Mouse (Mus musculus) lung, adult 18-20 months (tissue): ENCODE results near the gene Ing2.

Experiments
- DNase-seq, 2 experiments: peaks; one replicate each; pipeline ENCODE4 v3.0.0; 2022; ENCODE audit warnings: mixed read lengths in 2 of 2

The Ing2 gene

DNA sequence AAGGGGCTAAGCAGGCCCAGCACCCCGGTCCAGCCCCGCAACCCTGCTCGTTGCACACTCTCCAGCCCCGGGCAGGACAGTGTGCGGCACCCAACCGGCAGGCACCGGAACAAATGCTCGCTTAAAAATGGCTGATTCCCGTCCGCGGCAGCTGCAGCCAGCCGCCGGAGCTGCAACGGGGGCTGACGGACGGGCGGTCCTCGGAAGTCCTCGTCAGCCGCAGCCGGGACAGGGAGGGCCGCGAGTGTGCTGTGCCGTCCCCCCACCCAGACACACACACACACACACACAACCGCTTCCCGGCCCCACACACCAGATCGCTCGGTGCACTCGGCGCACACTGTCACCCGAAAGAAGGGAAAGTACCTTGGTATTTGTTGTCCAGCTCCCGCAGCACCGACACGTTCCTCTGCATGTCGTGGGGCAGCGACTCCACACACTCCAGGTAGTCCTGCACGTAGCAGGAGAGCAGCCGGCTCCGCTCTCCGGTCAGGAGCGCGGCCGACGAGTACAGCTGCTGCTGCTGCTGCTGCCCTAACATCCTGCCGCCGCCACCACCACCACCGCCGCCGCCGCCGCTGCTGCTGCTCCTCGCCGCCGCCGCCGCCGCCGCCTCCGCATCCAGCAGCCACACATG, 1.1 kb downstream of the Ing2 start:
- no peak for DNase-seq

DNA sequence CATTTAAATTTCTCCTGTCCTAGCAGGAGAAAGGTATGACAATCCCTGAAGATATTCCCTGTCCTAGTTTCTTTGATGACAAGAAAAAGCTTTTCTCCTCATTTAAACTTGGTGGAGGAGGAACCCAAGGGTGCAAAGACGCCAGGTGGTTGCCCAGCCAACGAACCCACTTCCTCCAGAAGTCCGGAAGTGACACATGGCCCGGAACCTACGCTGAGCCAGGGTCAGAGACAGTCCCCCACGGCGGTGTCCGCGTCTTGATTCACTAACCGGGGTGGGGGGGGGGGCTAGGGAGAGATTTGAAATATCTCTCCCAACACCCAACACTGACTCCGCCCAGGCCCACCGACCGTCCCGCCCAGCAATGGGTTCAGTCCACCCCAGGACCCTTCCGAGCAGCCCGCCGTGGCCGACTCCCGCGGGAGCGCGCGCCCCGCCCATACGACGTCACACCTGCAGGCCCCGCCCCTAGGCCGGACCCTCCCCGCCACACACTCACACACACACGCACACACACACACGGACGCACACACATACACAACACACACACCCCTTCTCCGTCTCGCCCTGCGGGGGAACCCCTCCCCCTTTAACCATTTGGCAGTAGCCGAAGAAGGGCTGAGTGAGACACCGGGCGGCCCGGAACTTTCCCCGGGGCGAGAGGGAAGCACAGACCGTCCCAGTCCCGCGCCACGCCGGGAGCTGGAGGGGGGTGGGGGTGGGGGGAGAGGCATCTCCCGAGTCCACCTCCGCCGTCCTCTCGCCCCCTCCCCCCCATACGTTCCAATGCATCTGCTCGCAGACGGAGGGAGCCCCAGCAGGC, 1.8 kb downstream of the Ing2 start:
- DNase-seq, result peak; percentile 87

- no peak for DNase-seq
Observed at GRCm38 (mm10) chr8:47664231-47664785, 11.0 kb downstream of the Ing2 start.

DNA sequence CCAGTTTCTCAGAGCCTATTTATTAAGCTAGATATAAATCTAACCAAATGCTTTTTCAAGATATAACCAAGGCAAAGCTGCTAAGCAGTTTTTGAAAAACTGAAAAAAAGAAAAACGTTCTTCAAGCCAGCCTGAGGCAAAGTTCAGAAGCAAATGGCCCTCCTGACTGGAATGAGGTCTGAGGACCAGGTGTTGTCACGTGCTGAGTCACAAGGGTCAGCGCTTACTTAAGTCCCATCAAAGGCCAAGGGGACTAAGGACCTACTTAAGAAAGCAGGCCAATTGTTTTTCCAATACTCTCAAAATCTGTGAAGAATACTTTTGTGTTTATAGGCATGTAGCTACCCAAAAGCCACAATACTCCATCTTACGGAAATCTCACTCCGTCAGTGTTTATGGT, 12.2 kb downstream of the Ing2 start:
- DNase-seq, result peak; percentile 46 to 55

DNA sequence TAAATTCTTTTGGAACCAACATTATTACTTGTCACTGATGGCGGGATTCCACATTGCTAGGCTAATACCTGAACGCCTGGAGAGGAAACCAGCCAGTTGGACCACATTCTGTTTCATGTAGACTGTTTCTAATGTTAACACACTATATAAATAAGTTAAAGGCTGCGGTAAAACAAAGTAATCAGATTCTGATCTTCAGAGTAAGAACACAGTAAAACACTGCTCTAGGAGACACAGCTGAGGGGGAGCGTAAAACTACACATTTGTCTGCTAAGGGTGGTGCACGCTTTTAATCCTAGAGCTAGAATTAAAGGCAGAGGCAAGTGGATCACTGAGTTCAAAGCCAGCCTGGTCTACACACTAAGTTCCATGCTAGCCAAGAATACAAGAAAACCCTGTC, 12.6 kb downstream of the Ing2 start:
- no peak for DNase-seq

- no peak for DNase-seq
Observed at GRCm38 (mm10) chr8:47660394-47660793, 15.0 kb downstream of the Ing2 start.

- DNase-seq, result no peak
Observed at GRCm38 (mm10) chr8:47659463-47659862, 15.9 kb downstream of the Ing2 start.

GRCm38 (mm10) chr8:47654406-47654805, 20.9 kb downstream of the Ing2 start:
- no peak for DNase-seq

GRCm38 (mm10) chr8:47652737-47653076, 22.6 kb downstream of the Ing2 start:
- no peak for DNase-seq

- DNase-seq, result peak in 1 of 2 experiments; percentile 14
Observed at GRCm38 (mm10) chr8:47651913-47652736, 23.2 kb downstream of the Ing2 start.

DNA sequence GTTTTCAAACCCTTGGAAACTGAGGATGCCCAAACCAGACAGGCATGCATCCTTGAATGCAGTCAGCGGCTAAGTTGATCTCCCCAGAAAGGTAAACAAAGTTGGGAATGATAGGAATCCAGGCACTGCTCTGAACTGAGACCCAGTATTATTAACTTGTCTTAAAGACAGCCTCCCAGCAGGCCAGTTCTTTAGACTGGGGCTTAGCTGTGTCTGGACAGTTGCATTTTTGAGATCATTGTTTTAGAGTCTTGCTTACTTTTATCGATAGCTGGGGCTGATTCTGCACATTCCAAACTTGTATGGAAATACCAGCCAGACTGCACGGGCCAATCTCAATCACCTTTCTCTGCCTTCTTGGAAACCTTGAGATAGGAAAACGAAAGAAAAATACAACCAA, 24.5 kb downstream of the Ing2 start:
- no peak for DNase-seq

GRCm38 (mm10) chr8:47649551-47649950, 25.8 kb downstream of the Ing2 start:
- no peak for DNase-seq

DNA sequence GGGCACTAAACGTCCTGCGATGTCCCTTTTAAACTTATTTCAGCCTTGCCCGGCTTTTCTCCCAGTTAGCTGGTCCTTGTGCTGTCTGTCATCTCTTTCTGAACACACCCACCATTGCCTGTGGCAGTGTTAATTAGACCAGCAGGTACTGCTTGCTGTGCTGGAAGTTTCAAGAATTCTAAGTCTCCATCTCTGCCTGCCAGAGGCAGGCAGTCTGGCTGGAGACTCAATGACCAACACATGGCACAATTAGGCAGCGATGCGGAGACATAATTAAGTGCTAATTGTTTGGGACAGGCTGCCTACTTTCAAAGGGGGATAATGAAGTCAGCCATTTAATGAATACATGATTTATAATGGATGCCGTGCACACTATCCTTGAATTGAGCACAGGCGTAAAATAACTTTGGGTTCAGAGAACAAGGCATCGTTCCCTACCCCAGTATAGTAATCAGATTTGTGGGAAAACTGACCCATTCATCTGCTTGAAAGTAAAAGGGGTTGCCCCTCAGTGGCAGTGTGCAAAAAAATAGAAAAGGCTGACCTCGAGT, 32.8 kb downstream of the Ing2 start:
- no peak for DNase-seq

DNA sequence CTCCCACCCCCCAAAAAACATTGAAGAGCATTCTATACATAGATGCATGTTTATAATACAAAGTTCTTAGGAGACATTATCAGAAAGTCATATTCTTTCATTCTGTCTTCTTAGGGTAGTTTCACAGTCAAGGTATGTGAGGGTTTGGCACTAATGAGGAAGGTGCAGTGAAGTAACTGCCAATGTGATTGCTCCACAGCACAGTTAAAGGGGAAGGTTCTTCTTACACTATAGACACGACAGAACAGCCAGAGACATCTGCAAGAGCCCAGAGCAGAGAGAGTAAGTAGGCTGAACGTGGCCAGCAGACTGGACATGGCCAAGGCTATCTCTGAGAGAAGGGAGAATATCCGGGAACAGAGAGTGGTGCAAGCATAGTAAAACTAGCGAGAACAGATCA, 38.2 kb downstream of the Ing2 start:
- no peak for DNase-seq

- no peak for DNase-seq
Observed at GRCm38 (mm10) chr8:47636032-47636431, 39.3 kb downstream of the Ing2 start.

DNA sequence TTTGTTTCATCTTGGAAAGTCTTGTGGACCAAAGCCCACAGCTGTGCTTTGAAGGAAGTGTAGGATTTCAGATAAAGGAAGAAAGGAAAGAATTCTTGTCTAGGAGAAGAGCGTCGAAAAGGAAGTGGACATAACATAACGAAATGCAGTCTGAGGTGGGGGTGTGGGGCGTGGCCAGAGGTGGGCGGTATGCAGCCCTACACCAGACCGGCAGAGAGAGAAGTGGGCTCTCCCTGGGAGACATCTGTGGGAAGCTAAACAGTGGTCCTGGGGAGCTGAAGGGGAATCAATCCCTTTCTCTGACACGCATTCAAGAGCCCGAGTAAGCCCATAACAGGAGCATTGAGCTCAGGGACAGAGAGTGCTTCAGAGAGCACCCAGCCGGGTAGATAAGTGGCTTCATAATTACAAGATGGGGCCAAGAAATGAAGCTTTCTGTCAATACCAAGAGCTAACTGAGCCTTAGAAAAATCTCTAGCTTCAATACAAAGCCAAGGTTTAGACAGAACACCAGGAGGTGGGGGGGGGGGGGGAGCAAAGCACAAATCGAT, 40.5 kb downstream of the Ing2 start:
- no peak for DNase-seq

DNA sequence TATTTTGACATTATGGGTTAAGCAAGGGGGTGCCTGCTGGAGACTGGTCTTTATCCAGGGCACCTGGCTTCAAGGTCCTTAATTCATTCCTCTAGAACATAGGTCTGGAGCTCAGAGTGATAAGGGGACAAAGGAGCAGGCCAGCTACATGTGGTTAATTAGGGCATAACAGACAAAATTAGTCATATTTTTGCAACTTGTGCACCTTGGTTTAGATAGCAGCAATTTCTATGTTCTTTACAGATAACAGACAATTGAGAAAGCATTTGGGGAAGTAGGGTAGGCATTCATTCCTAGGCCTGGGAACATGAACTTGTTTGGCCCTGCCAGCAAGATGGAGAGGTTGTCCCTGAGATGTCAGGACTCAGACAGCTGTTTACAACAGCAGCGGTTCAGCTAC, 54.2 kb downstream of the Ing2 start:
- no peak for DNase-seq
